Mouse (Mus musculus) liver, postnatal 0 days (tissue): Measurements from ENCODE around the gene Tdpoz1.

Experiments used
- CTCF ChIP-seq: sonication (generic); IDR thresholded peaks from 2 replicates; pipeline ENCODE4 v1.5.1; 2016; ENCODE audit warnings: antibody characterized with exemption, low read depth
- EP300 ChIP-seq: IDR thresholded peaks from 2 replicates; pipeline ENCODE4 v1.6.1; 2016; ENCODE audit warnings: antibody characterized with exemption, low read depth, mild to moderate bottlenecking

GRCm38 (mm10) chr3:93652586-93652985 lies 23.5 kb downstream of the Tdpoz1 start, which contains the start of gene Tdpoz2:
- TF ChIP-seq EP300 (no peak), CTCF (no peak)
